14 mouse cellular contexts compared by ENCODE assay signal in the genomic region with DNA sequence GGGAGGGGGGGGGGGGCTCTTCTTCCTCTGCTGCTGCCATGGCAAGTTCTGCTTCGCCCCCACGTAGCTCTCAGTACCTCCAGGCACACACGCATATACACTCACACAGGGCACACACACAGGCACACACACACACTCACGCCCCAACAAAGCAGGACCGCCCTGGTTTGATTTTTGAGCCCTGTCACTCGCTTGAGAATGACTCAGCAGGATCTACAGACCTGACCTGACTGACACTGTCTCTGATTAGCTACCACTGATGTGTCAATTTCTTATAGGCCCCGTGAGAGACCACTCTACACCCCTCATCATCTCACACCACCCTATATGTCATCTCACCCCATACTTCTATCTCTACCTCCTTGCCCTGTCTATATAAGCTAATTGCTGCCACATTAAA.
"Had no signal": no experiment of that assay in that cellular context is flagged by ENCODE, and none has a peak within 500 bp of the region (broad histone marks: within the 10 kb centered on the region; RNA-seq: fewer than 3 reads in every experiment).

No protein-coding gene starts in this region.

- H3K9ac ChIP-seq: lung, embryonic 14.5 days; midbrain, embryonic 12.5 days; neural tube, embryonic 12.5 days; stomach, embryonic 15.5 days had no signal

- DNase-seq: lung, adult 18-20 months; lung, embryonic 14.5 days; lung, postnatal 10 days; lung, postnatal 4 days; midbrain, embryonic 14.5 days; right cerebral cortex, postnatal 14 days; thymus, adult 2 months; thymus, postnatal 25 days; thymus, postnatal 4 days had no signal

- H3K36me3 ChIP-seq: midbrain, embryonic 10.5 days; midbrain, embryonic 12.5 days; neural tube, embryonic 12.5 days; stomach, embryonic 15.5 days had no signal

- H3K27ac ChIP-seq: midbrain, embryonic 10.5 days; midbrain, embryonic 12.5 days; neural tube, embryonic 12.5 days; stomach, embryonic 15.5 days; stomach, postnatal 0 days had no signal

- H3K9me3 ChIP-seq: midbrain, embryonic 12.5 days; neural tube, embryonic 12.5 days; stomach, embryonic 15.5 days had no signal

- H3K4me2 ChIP-seq: lung, embryonic 14.5 days; midbrain, embryonic 12.5 days; neural tube, embryonic 12.5 days; stomach, embryonic 15.5 days had no signal

- H3K4me3 ChIP-seq: midbrain, embryonic 10.5 days; midbrain, embryonic 12.5 days; neural tube, embryonic 12.5 days; stomach, embryonic 15.5 days had no signal

- H3K27me3 ChIP-seq: midbrain, embryonic 12.5 days; neural tube, embryonic 12.5 days; stomach, embryonic 15.5 days had no signal
